Mouse (Mus musculus) frontal cortex, postnatal 25 days (tissue): Measurements from ENCODE around the gene Hist1h4h.
"Not testable (repeated sequence)": the region's sequence is repeated elsewhere in the genome, so short reads cannot be mapped to it uniquely, and the experiment has no call there.

Source experiments
- DNase-seq, 2 experiments: peaks; one replicate each; pipeline ENCODE4 v3.0.0; 2022; ENCODE audit warnings: low spot score in 2 of 2

Hist1h4h gene

GRCm38 (mm10) chr13:23554925-23555838 is 24.3 kb downstream of the Hist1h4h start:
- peak; percentile 67 to 71 for DNase-seq

- DNase-seq = peak in 1 of 2 experiments; percentile 48
Measured at GRCm38 (mm10) chr13:23555839-23556416, 25.1 kb downstream of the Hist1h4h start.

- no peak for DNase-seq
Measured at GRCm38 (mm10) chr13:23556906-23557305, 26.1 kb downstream of the Hist1h4h start.

DNA sequence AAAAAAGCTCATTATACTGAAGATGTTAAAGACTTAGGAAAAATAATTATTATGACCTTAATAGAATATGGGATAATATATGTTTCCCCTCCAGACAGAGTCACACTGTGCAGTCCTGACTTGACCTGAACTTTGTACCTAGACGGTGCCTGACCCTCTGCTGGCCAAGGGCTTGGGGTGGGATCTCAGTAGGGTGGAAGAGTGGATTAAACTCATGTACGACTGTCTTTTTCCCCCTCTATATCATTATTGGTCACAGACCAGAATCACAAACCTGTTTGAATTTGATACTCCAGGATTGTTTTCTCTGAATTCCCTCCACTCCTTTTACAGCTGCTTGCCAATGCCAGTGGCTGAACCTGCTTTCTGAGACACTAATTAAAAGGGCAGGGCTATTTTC is 29.8 kb downstream of the Hist1h4h start:
- DNase-seq = not testable (repeated sequence)

GRCm38 (mm10) chr13:23561531-23561882 is 30.7 kb downstream of the Hist1h4h start:
- DNase-seq = not testable (repeated sequence)

GRCm38 (mm10) chr13:23561883-23562659 is 31.2 kb downstream of the Hist1h4h start, which contains the start of gene Hist1h3e:
Hist1h3e (minus strand) TSS chr13:23562369.
- DNase-seq = peak; percentile 93 to 94

- DNase-seq = no peak
Measured at GRCm38 (mm10) chr13:23562699-23563462, 32.0 kb downstream of the Hist1h4h start.

- DNase-seq = no peak
Measured at GRCm38 (mm10) chr13:23564482-23564881, 33.6 kb downstream of the Hist1h4h start.

- DNase-seq = not testable (repeated sequence)
Measured at GRCm38 (mm10) chr13:23570261-23571021, 39.6 kb downstream of the Hist1h4h start.

DNA sequence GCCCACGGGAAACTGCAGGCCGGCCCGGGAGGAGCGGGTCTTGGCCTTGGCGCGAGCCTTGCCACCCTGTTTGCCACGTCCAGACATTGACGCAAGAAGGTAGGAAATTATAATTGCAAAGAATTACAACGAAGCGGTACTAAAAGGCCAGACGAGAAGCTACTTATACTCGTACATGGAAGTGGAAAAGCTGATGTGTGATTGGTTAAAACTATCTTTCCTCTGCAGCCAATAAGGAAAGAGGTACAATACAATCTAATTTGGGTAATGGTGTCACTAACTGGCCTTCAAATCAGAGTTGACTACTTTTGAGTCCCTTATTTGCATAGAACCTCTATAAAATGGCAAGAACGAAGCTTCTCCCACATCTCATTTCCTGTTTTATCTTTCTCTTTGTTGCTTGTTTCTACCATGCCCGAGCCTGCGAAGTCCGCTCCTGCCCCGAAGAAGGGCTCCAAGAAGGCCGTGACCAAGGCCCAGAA is 40.2 kb downstream of the Hist1h4h start, which contains the start of the genes Hist1h2ae and Hist1h2bg:
Hist1h2ae (minus strand) TSS at position 199 of the 482 bp plus-strand sequence.
Hist1h2bg (plus strand) TSS at position 375 of the 482 bp plus-strand sequence.
- DNase-seq = peak; percentile 58 to 66

GRCm38 (mm10) chr13:23571504-23572217 is 40.8 kb downstream of the Hist1h4h start:
- DNase-seq = not testable (repeated sequence)

DNA sequence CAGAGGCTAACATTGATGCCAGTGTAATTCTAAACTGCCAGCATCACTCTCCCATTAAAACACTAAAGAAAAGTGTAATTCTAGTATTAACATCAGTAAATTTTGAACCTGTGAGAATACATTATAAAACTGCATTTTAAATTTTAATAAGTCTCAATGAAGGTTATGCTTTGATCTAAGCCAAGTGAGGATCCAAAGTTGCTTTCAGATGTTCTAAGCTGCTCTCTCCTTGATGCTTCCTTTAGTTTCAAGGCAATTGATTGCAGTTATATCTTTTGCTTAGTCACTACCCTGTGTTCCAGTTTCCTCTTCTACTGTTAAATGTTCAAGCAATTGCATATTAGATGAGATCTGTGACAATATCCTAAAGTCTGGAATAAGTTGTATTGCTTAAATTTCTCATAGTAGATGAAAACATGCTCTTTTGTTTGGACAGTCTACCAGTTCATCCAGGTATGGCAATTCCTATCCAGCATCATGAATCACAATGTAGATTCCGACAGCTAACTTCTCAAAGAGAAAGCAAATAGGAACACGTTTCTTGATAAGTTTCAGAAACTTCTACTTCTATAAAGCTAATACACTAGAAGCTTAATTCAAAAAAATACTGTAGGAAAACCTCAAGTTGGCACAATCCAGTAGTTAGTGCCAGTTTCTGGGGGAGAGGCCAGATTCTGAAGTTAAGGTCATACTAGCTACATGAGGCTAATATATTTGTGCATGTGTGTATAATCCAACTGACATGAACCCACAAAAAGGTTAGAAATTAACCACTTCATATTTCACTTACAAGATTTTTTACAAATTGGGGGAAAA is 41.6 kb downstream of the Hist1h4h start:
- DNase-seq = no peak

GRCm38 (mm10) chr13:23573034-23573897 is 42.4 kb downstream of the Hist1h4h start:
- not testable (repeated sequence) for DNase-seq

- peak; percentile 78 to 87 for DNase-seq
Measured at GRCm38 (mm10) chr13:23573898-23574524, 43.2 kb downstream of the Hist1h4h start, which contains the start of the genes Hist1h2bf and Hist1h2ad. Hist1h2bf (minus strand) TSS chr13:23574196. Hist1h2ad (plus strand) TSS chr13:23574381.

- DNase-seq = not testable (repeated sequence)
Measured at GRCm38 (mm10) chr13:23574546-23575170, 43.8 kb downstream of the Hist1h4h start.

DNA sequence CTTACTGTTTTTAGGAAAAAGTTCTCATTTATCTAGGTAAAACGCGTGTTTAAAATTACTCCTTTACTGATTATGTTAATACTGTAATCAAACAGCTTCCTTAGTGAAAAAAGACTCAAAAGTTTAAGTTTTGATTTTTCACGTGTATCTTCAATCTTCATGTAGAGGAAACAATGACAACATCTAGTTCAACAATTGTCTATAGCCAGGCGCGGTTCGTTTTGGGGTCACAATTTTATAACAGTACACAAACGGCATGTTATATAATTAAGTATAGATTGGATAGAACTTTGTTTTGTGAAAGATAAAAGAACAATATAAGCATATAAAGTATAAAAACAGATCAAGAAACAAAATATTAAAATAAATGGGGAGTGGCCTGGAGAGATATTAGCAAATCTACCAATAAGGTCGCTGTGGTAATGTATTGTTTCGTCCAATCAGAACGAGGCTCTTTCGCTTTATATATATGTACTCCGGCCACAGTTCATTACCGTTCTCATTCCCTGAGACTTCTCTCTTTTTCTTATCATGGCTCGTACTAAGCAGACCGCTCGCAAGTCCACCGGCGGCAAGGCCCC is 44.5 kb downstream of the Hist1h4h start, which contains the start of gene Hist1h3d:
Hist1h3d (plus strand) TSS at position 493 of the 581 bp plus-strand sequence.
- DNase-seq = peak; percentile 20 to 49
